Mouse (Mus musculus) CH12.LX (cell line): ENCODE measurements around the gene Ctsw. TPM values are rescaled to one million over a fixed set of nuclear protein-coding genes. Genes with fewer than 3 reads are reported as not detected.

Source experiments
- polyA plus RNA-seq: library from polyadenylated mRNA; unstranded; fragments of >175 nt; gene quantifications from 2 replicates; pipeline ENCODE4 v1.2.1, GENCODE M21; 2012; ENCODE audit warnings: low read depth; ENCODE audit not compliant: insufficient read length
- total RNA-seq, 2 experiments: library from RNA; depleted of rRNA; stranded (reverse); fragments of 300-350 nt in 1 of 2; fragments of >200 nt in 1 of 2; gene quantifications; 2 replicates each; pipeline ENCODE4 v1.2.3; 2012 to 2014

Gene Ctsw
- total and polyA plus RNA-seq, 3 experiments: 0.23 to 1.1 (median 0.38) TPM

Other genes starting within 250 kb of the Ctsw start
Only the 20 nearest of the 28 such genes appear.
- gene Catsper1, start 132.8 kb downstream of the Ctsw start, total RNA-seq (2012; rRNA removed): not detected in 2 replicates
- gene Catsper1, start 132.8 kb downstream of the Ctsw start, total RNA-seq (2014; rRNA removed): not detected in 2 replicates
- not detected in 2 replicates for gene Catsper1, start 132.8 kb downstream of the Ctsw start, polyA plus RNA-seq
- gene Cst6, start 118.9 kb downstream of the Ctsw start, total RNA-seq (2012; rRNA removed): 1.9 and 3.5 TPM in 2 replicates
- gene Cst6, start 118.9 kb downstream of the Ctsw start, total RNA-seq (2014; rRNA removed): not detected in 2 replicates
- gene Cst6, start 118.9 kb downstream of the Ctsw start, polyA plus RNA-seq: not detected in 2 replicates
- 68.4 and 82.5 TPM in 2 replicates for gene Eif1ad, start 101.8 kb downstream of the Ctsw start, total RNA-seq (2012; rRNA removed)
- gene Eif1ad, start 101.8 kb downstream of the Ctsw start, total RNA-seq (2014; rRNA removed): 79.3 and 86.0 TPM in 2 replicates
- gene Eif1ad, start 101.8 kb downstream of the Ctsw start, polyA plus RNA-seq: 97.7 and 98.8 TPM in 2 replicates
- 161 and 176 TPM in 2 replicates for gene Banf1, start 101.3 kb downstream of the Ctsw start, total RNA-seq (2012; rRNA removed)
- gene Banf1, start 101.3 kb downstream of the Ctsw start, total RNA-seq (2014; rRNA removed): 212 and 273 TPM in 2 replicates
- 450 and 496 TPM in 2 replicates for gene Banf1, start 101.3 kb downstream of the Ctsw start, polyA plus RNA-seq
- gene Sart1, start 79.8 kb downstream of the Ctsw start, total RNA-seq (2012; rRNA removed): 78.3 and 85.8 TPM in 2 replicates
- 46.7 and 47.7 TPM in 2 replicates for gene Sart1, start 79.8 kb downstream of the Ctsw start, total RNA-seq (2014; rRNA removed)
- 104 and 132 TPM in 2 replicates for gene Sart1, start 79.8 kb downstream of the Ctsw start, polyA plus RNA-seq
- 0.80 and 0.89 TPM in 2 replicates for gene Tsga10ip, start 66.0 kb downstream of the Ctsw start, total RNA-seq (2012; rRNA removed)
- gene Tsga10ip, start 66.0 kb downstream of the Ctsw start, total RNA-seq (2014; rRNA removed): 0.14 TPM in 1 of 2 replicates, not detected in the other
- gene Tsga10ip, start 66.0 kb downstream of the Ctsw start, polyA plus RNA-seq: 0.87 and 1.0 TPM in 2 replicates
- 142 and 143 TPM in 2 replicates for gene Drap1, start 43.5 kb downstream of the Ctsw start, total RNA-seq (2012; rRNA removed)
- gene Drap1, start 43.5 kb downstream of the Ctsw start, total RNA-seq (2014; rRNA removed): 73.3 and 86.7 TPM in 2 replicates
- 180 and 215 TPM in 2 replicates for gene Drap1, start 43.5 kb downstream of the Ctsw start, polyA plus RNA-seq
- gene AI837181, start 43.4 kb downstream of the Ctsw start, total RNA-seq (2012; rRNA removed): 8.6 and 9.8 TPM in 2 replicates
- gene AI837181, start 43.4 kb downstream of the Ctsw start, total RNA-seq (2014; rRNA removed): 19.3 and 22.0 TPM in 2 replicates
- 20.7 and 25.1 TPM in 2 replicates for gene AI837181, start 43.4 kb downstream of the Ctsw start, polyA plus RNA-seq
- not detected in 2 replicates for gene Fosl1, start 21.0 kb downstream of the Ctsw start, total RNA-seq (2012; rRNA removed)
- gene Fosl1, start 21.0 kb downstream of the Ctsw start, total RNA-seq (2014; rRNA removed): not detected in 2 replicates
- not detected in 2 replicates for gene Fosl1, start 21.0 kb downstream of the Ctsw start, polyA plus RNA-seq
- 4.2 and 4.8 TPM in 2 replicates for gene Ccdc85b, start 10.6 kb downstream of the Ctsw start, total RNA-seq (2012; rRNA removed)
- 2.0 and 2.1 TPM in 2 replicates for gene Ccdc85b, start 10.6 kb downstream of the Ctsw start, total RNA-seq (2014; rRNA removed)
- 4.1 and 5.0 TPM in 2 replicates for gene Ccdc85b, start 10.6 kb downstream of the Ctsw start, polyA plus RNA-seq
- 37.5 and 43.0 TPM in 2 replicates for gene Fibp, start 7.9 kb downstream of the Ctsw start, total RNA-seq (2012; rRNA removed)
- 23.9 and 29.1 TPM in 2 replicates for gene Fibp, start 7.9 kb downstream of the Ctsw start, total RNA-seq (2014; rRNA removed)
- 52.4 and 74.9 TPM in 2 replicates for gene Fibp, start 7.9 kb downstream of the Ctsw start, polyA plus RNA-seq
- gene Efemp2, start 5.4 kb upstream of the Ctsw start, total RNA-seq (2012; rRNA removed): 0.51 and 0.59 TPM in 2 replicates
- not detected in 2 replicates for gene Efemp2, start 5.4 kb upstream of the Ctsw start, total RNA-seq (2014; rRNA removed)
- 0.50 and 1.5 TPM in 2 replicates for gene Efemp2, start 5.4 kb upstream of the Ctsw start, polyA plus RNA-seq
- gene Mus81, start 19.9 kb upstream of the Ctsw start, total RNA-seq (2012; rRNA removed): 28.8 and 31.1 TPM in 2 replicates
- 18.0 and 20.4 TPM in 2 replicates for gene Mus81, start 19.9 kb upstream of the Ctsw start, total RNA-seq (2014; rRNA removed)
- 29.3 and 30.2 TPM in 2 replicates for gene Mus81, start 19.9 kb upstream of the Ctsw start, polyA plus RNA-seq
- 818 and 982 TPM in 2 replicates for gene Cfl1, start 21.9 kb upstream of the Ctsw start, total RNA-seq (2012; rRNA removed)
- gene Cfl1, start 21.9 kb upstream of the Ctsw start, total RNA-seq (2014; rRNA removed): 932 and 999 TPM in 2 replicates
- gene Cfl1, start 21.9 kb upstream of the Ctsw start, polyA plus RNA-seq: 1,768 and 1,993 TPM in 2 replicates
- gene 1700020D05Rik, start 35.3 kb upstream of the Ctsw start, total RNA-seq (2012; rRNA removed): 0.25 and 0.34 TPM in 2 replicates
- gene 1700020D05Rik, start 35.3 kb upstream of the Ctsw start, total RNA-seq (2014; rRNA removed): 0.23 TPM in 1 of 2 replicates, not detected in the other
- gene 1700020D05Rik, start 35.3 kb upstream of the Ctsw start, polyA plus RNA-seq: 0.33 TPM in 1 of 2 replicates, not detected in the other
- 2.7 and 2.8 TPM in 2 replicates for gene Snx32, start 42.0 kb upstream of the Ctsw start, total RNA-seq (2012; rRNA removed)
- gene Snx32, start 42.0 kb upstream of the Ctsw start, total RNA-seq (2014; rRNA removed): 0.75 and 0.96 TPM in 2 replicates
- gene Snx32, start 42.0 kb upstream of the Ctsw start, polyA plus RNA-seq: 1.2 and 2.4 TPM in 2 replicates
- not detected in 2 replicates for gene Ovol1, start 92.1 kb upstream of the Ctsw start, total RNA-seq (2012; rRNA removed)
- not detected in 2 replicates for gene Ovol1, start 92.1 kb upstream of the Ctsw start, total RNA-seq (2014; rRNA removed)
- not detected in 2 replicates for gene Ovol1, start 92.1 kb upstream of the Ctsw start, polyA plus RNA-seq
- 9.6 and 10.6 TPM in 2 replicates for gene Ap5b1, start 99.5 kb upstream of the Ctsw start, total RNA-seq (2012; rRNA removed)
- gene Ap5b1, start 99.5 kb upstream of the Ctsw start, total RNA-seq (2014; rRNA removed): 3.2 and 3.6 TPM in 2 replicates
- 6.5 and 8.5 TPM in 2 replicates for gene Ap5b1, start 99.5 kb upstream of the Ctsw start, polyA plus RNA-seq
- 124 and 164 TPM in 2 replicates for gene Rnaseh2c, start 133.4 kb upstream of the Ctsw start, total RNA-seq (2012; rRNA removed)
- gene Rnaseh2c, start 133.4 kb upstream of the Ctsw start, total RNA-seq (2014; rRNA removed): 51.3 and 54.2 TPM in 2 replicates
- 75.4 and 79.0 TPM in 2 replicates for gene Rnaseh2c, start 133.4 kb upstream of the Ctsw start, polyA plus RNA-seq
- gene Kat5, start 141.7 kb upstream of the Ctsw start, total RNA-seq (2012; rRNA removed): 44.9 and 46.5 TPM in 2 replicates
- gene Kat5, start 141.7 kb upstream of the Ctsw start, total RNA-seq (2014; rRNA removed): 75.4 and 106 TPM in 2 replicates
- 50.1 and 62.8 TPM in 2 replicates for gene Kat5, start 141.7 kb upstream of the Ctsw start, polyA plus RNA-seq